Mouse (Mus musculus) thymus, adult 2 months (tissue): ENCODE measurements around the gene Erc2.

Experiments used
- CTCF ChIP-seq: fragments of 200-500 bp; IDR thresholded peaks from 2 replicates; pipeline ENCODE4 v1.5.1; 2012; ENCODE audit warnings: mild to moderate bottlenecking, control low read depth, low read length, moderate library complexity, borderline replicate concordance; ENCODE audit not compliant: control insufficient read depth, poor library complexity, insufficient read depth; ENCODE audit errors: extremely low read depth
- POLR2A ChIP-seq: fragments of 200-500 bp; IDR thresholded peaks from 2 replicates; pipeline ENCODE4 v1.6.1; 2012; ENCODE audit warnings: mild to moderate bottlenecking, low read length, control low read depth, moderate library complexity; ENCODE audit not compliant: control insufficient read depth, poor library complexity, insufficient read depth; ENCODE audit errors: extremely low read depth

- TF ChIP-seq CTCF (no peak), POLR2A (no peak)
Measured at GRCm38 (mm10) chr14:27674096-27674495, 51.9 kb downstream of the Erc2 start.
